Mouse (Mus musculus) 416B (cell line): ENCODE measurements around the gene Pprc1.

Experiments used
- DNase-seq: peaks from one replicate; pipeline ENCODE4 v3.0.0; 2011; ENCODE audit warnings: low read depth

Gene Pprc1

GRCm38 (mm10) chr19:46056388-46056946 lies 11.8 kb downstream of the Pprc1 start:
- peak; percentile 98 for DNase-seq

GRCm38 (mm10) chr19:46056947-46057607 lies 12.4 kb downstream of the Pprc1 start:
- peak; percentile 85 for DNase-seq

GRCm38 (mm10) chr19:46058466-46058865 lies 13.8 kb downstream of the Pprc1 start:
- no peak for DNase-seq

GRCm38 (mm10) chr19:46060845-46061244 lies 16.2 kb downstream of the Pprc1 start:
- DNase-seq: no peak

- no peak for DNase-seq
These were observed 23.4 kb downstream of the Pprc1 start for GRCm38 (mm10) chr19:46068054-46068453.

- no peak for DNase-seq
These were observed 28.6 kb downstream of the Pprc1 start for GRCm38 (mm10) chr19:46073285-46073684.

GRCm38 (mm10) chr19:46074266-46074665 lies 29.6 kb downstream of the Pprc1 start:
- no peak for DNase-seq

GRCm38 (mm10) chr19:46075616-46076607 lies 31.2 kb downstream of the Pprc1 start, which contains the start of gene Nolc1:
TSS of gene Nolc1 (plus strand) at chr19:46075863.
- peak; percentile 100 for DNase-seq

- DNase-seq: no peak
These were observed 33.8 kb downstream of the Pprc1 start for GRCm38 (mm10) chr19:46078535-46078934.

- no peak for DNase-seq
These were observed 40.5 kb downstream of the Pprc1 start for GRCm38 (mm10) chr19:46085185-46085584.

- DNase-seq: peak; percentile 91
These were observed 41.7 kb downstream of the Pprc1 start for GRCm38 (mm10) chr19:46086337-46086736.

GRCm38 (mm10) chr19:46087871-46088270 lies 43.2 kb downstream of the Pprc1 start:
- no peak for DNase-seq

- no peak for DNase-seq
These were observed 47.0 kb downstream of the Pprc1 start for GRCm38 (mm10) chr19:46091641-46092040.

GRCm38 (mm10) chr19:46094144-46094543 lies 49.5 kb downstream of the Pprc1 start:
- DNase-seq: no peak

GRCm38 (mm10) chr19:46095291-46095690 lies 50.6 kb downstream of the Pprc1 start:
- DNase-seq: no peak

GRCm38 (mm10) chr19:46096396-46096795 lies 51.7 kb downstream of the Pprc1 start:
- no peak for DNase-seq

GRCm38 (mm10) chr19:46099561-46099960 lies 54.9 kb downstream of the Pprc1 start:
- DNase-seq: no peak

- no peak for DNase-seq
These were observed 58.9 kb downstream of the Pprc1 start for GRCm38 (mm10) chr19:46103437-46104186.

- DNase-seq: no peak
These were observed 59.5 kb downstream of the Pprc1 start for GRCm38 (mm10) chr19:46104187-46104557.

GRCm38 (mm10) chr19:46110214-46110613 lies 65.5 kb downstream of the Pprc1 start:
- peak; percentile 17 for DNase-seq

- no peak for DNase-seq
These were observed 66.1 kb downstream of the Pprc1 start for GRCm38 (mm10) chr19:46110781-46111180.

GRCm38 (mm10) chr19:46114617-46115016 lies 69.9 kb downstream of the Pprc1 start:
- DNase-seq: peak; percentile 27
